Mouse (Mus musculus) kidney, adult 2 months (tissue): ENCODE measurements at regions not wholly inside any gene's neighbourhood (a gene's known extent, or its start where the extent isn't known, plus 50 kb on each side); places are given as distances from the start of the nearest gene placed in this dataset.

Experiments used
- CTCF ChIP-seq: fragments of 200-500 bp; conservative IDR thresholded peaks from 2 replicates; pipeline ENCODE4 v1.5.1; 2011; ENCODE audit warnings: low read depth, mild to moderate bottlenecking, control low read depth, low read length, moderate library complexity, mixed read lengths; ENCODE audit not compliant: insufficient read depth, insufficient read length
- POLR2A ChIP-seq: fragments of 200-500 bp; IDR thresholded peaks from one replicate; pipeline ENCODE4 v1.6.1; 2011; ENCODE audit warnings: low read depth, low read length, control low read depth

DNA sequence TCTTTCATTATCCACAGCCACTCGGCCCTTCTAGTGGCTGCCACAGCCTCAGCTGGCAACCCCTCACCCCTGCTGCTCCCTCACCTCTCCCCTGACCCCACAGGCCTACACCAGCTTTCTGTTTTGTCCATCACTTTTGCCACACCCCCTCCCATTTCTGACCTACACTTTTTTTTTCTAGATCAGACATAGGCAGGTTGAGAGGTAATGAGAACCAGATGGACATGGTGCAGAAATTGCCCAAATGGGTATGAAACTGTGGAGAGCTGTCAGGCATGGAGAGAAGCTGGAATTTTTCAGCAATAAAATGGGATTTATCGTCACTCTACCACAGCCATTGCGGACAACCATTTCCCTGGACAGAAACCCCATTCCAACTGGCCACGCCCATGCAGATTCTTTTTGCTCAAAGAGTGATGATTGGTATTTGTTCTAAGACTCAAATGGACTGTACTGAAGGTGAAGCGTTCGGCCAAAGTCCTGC lies 260.2 kb downstream of the Meis1 start:
- TF ChIP-seq CTCF (no peak), POLR2A (no peak)
